Mouse (Mus musculus) olfactory bulb, adult 2 months (tissue): ENCODE data around the gene Ciz1.

ENCODE experiments used
- CTCF ChIP-seq: fragments of 200-500 bp; IDR thresholded peaks from 2 replicates; pipeline ENCODE4 v1.5.1; 2012; ENCODE audit warnings: low read depth, mild to moderate bottlenecking, low read length, moderate library complexity; ENCODE audit not compliant: insufficient read depth
- POLR2A ChIP-seq: fragments of 200-500 bp; IDR thresholded peaks from 2 replicates; pipeline ENCODE4 v1.6.1; 2012; ENCODE audit warnings: mild to moderate bottlenecking, low read depth, low read length, moderate library complexity; ENCODE audit not compliant: insufficient read depth

DNA sequence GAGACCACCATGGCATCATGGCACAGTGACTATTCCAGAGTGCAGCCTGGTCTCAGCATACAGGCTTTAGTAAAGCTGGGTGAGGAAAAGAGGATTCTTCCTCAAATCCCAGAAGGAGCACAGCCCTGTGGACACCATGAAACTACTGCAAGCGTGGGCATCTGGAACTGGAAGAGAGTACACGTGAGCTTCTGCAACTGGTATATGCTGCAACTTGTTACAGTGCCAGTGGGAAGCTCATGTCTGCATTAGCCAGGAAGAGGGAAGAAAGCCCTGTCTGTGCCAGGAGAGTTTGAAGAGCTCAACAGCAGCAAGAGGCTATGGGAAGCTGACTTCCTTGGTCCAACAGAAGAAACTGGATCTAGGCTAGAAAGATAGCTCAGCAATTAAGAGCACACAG lies 30.6 kb downstream of the Ciz1 start:
- TF ChIP-seq CTCF (no peak), POLR2A (no peak)
